Mouse (Mus musculus): ENCODE data around the gene Polr2m. TPM values are rescaled to one million over a fixed set of nuclear protein-coding genes. Genes with fewer than 3 reads are reported as not detected.

The Polr2m gene
- not detected in 2 replicates for polyA plus RNA-seq (2012; ENCODE audit: insufficient read depth, insufficient read length, low replicate concordance, missing spikeins)

DNA sequence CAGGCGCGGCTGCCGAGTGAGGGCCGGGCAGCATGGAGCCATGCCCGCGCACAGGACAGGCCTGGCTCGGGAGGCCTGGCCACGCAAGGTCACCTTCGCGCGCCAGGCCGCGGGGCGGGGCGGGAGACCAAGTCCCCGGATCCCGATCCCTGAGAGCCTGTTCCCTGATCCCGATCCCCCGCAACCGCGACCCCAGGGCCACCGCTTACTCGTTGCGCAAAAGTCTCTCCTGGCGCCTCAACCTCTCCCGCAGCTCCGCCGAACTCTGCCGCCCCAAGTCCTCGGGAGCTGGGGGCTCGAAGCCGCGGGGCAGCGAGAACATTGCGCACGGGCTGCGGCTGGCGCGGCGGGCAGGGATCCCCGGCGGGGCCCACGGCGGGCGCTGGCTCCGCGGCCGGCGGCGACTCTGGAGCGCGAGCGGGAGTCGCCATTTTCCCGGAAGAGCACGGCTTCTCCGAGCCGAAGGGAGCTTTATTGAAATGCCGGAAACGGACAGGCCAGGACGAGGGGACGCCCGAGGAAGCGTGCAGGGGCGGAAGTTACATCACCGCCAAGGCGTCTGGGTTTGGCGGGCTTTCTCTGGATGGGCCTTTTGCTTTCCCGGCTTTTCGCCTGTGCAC is at the start of gene Polr2m:
TSS of gene Polr2m (minus strand) at position 461 of the 620 bp plus-strand sequence.
- under 1% methylated on average over 70 of the region's 70 CpGs for WGBS
- Histone ChIP-seq H3K4me3 (ENCODE audit: insufficient read depth, low read depth, low read length) (peak within 1 kb of the TSS; percentile 96), H3K4me1 (ENCODE audit: control insufficient read depth, insufficient read depth, low read length) (peaks cover 3% of the 10 kb centered on the region; the same call in 1 of the 2 replicates), H3K27ac (ENCODE audit: insufficient read depth, low read depth, low read length) (peak within 1 kb of the TSS; percentile 87)
- TF ChIP-seq POLR2A (IDR thresholded peaks at IDR 0.05; ENCODE audit: insufficient read depth, low read depth, low read length) = peak; percentile 61
- no peak for TF ChIP-seq CTCF (IDR thresholded peaks at IDR 0.05; ENCODE audit: insufficient read depth, low read depth, low read length)

DNA sequence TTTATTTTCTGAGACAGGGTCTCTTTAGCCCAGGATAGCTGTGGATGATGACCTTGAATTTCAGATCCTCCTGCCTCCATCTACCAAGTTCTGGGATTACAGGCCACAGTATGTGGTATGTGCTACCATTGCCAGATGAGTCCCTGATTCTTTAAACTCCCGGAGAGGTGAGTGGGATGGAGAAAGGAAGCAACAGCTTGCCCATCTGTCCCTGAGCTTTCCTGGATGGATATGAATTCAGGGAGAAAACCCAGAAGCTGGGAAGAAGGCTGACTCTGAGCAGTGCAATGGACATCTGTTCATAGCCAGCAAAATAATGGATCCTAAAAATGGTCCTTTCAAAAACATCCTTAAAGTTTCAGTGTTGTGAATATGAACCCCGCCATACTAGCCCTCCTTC is 49.3 kb upstream of the Polr2m start:
- 79% methylated on average over 2 of the region's 2 CpGs for WGBS
- no peak overlapping the region for H3K27ac ChIP-seq (ENCODE audit: insufficient read depth, low read depth, low read length)
- TF ChIP-seq CTCF (IDR thresholded peaks at IDR 0.05; ENCODE audit: insufficient read depth, low read depth, low read length) (no peak), POLR2A (IDR thresholded peaks at IDR 0.05; ENCODE audit: insufficient read depth, low read depth, low read length) (no peak)
- H3K4me1 ChIP-seq (ENCODE audit: control insufficient read depth, insufficient read depth, low read length) = no peaks in the 10 kb centered on the region
- H3K4me3 ChIP-seq (ENCODE audit: insufficient read depth, low read depth, low read length) = no peak overlapping the region

DNA sequence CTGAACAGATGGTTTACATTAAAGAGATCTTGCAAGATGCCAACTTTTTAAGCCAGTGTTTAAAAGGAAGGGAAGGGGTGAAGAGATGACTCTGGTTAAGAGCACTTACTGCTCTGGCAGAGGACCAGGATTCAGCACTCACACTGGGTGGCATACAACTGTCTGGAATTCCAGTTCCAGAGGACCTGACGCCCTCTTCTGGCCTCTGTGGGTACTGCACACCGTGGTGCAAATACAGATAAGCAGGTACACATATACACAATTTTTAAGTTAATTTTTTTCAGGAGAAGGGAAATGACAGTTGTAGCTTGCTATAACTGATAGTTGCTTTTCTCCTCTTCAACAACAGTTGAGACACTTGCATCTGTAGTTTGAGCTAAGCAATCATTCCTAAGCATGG is 44.2 kb upstream of the Polr2m start:
- no peak overlapping the region for H3K27ac ChIP-seq (ENCODE audit: insufficient read depth, low read depth, low read length)
- WGBS = 63% methylated on average over 2 of the region's 2 CpGs
- no peak overlapping the region for H3K4me3 ChIP-seq (ENCODE audit: insufficient read depth, low read depth, low read length)
- no peaks in the 10 kb centered on the region for H3K4me1 ChIP-seq (ENCODE audit: control insufficient read depth, insufficient read depth, low read length)
- TF ChIP-seq CTCF (IDR thresholded peaks at IDR 0.05; ENCODE audit: insufficient read depth, low read depth, low read length) (no peak), POLR2A (IDR thresholded peaks at IDR 0.05; ENCODE audit: insufficient read depth, low read depth, low read length) (no peak)

DNA sequence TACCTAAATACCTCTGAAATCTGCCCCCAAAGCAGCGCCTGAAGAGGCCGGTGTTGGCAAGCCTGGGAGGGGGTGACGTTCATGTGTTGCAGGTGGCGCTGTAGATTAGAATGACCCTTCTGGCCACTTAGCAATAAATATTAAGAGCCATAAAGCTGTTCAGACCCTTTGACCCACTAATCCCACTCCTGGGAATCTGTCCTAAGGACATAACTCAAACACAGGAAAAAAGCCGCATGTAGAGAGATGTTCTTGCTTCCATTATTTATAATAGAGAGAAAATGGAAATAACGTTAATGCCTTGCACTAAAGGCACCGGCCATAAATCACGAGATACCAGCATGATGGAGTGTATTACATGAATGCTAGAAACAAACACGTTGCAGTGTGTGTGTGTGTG is 41.7 kb upstream of the Polr2m start:
- WGBS = 89% methylated on average over 9 of the region's 9 CpGs
- H3K4me3 ChIP-seq (ENCODE audit: insufficient read depth, low read depth, low read length) = no peak overlapping the region
- TF ChIP-seq CTCF (IDR thresholded peaks at IDR 0.05; ENCODE audit: insufficient read depth, low read depth, low read length) (no peak), POLR2A (IDR thresholded peaks at IDR 0.05; ENCODE audit: insufficient read depth, low read depth, low read length) (no peak)
- H3K27ac ChIP-seq (ENCODE audit: insufficient read depth, low read depth, low read length) = no peak overlapping the region
- H3K4me1 ChIP-seq (ENCODE audit: control insufficient read depth, insufficient read depth, low read length) = no peaks in the 10 kb centered on the region

DNA sequence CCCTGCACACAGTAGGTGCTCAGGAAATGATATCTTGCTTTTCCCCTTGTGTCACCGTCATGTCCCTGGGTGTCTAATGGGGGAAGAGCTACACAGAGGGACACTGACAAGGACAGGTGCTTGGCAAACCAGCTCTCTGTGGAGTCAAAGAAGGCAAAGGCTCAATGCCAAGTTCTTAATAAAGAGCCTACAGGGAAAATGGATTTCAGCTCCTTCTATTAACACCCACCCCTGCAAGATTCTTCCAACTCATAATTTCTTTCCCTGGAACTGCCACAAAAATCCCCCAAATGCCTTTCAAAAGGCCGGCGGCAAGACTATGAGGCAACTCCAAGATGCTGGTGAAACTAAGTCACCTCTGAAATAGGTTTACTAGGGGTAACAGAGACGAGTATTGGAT is 38.2 kb upstream of the Polr2m start:
- H3K4me3 ChIP-seq (ENCODE audit: insufficient read depth, low read depth, low read length) = no peak overlapping the region
- TF ChIP-seq POLR2A (IDR thresholded peaks at IDR 0.05; ENCODE audit: insufficient read depth, low read depth, low read length) (no peak), CTCF (IDR thresholded peaks at IDR 0.05; ENCODE audit: insufficient read depth, low read depth, low read length) (no peak)
- WGBS = 75% methylated on average over 4 of the region's 4 CpGs
- H3K27ac ChIP-seq (ENCODE audit: insufficient read depth, low read depth, low read length) = no peak overlapping the region
- no peaks in the 10 kb centered on the region for H3K4me1 ChIP-seq (ENCODE audit: control insufficient read depth, insufficient read depth, low read length)

GRCm38 (mm10) chr9:71519836-71520235 is 34.1 kb upstream of the Polr2m start:
- no peak overlapping the region for H3K4me3 ChIP-seq (ENCODE audit: insufficient read depth, low read depth, low read length)
- no peaks in the 10 kb centered on the region for H3K4me1 ChIP-seq (ENCODE audit: control insufficient read depth, insufficient read depth, low read length)
- H3K27ac ChIP-seq (ENCODE audit: insufficient read depth, low read depth, low read length) = no peak overlapping the region
- 73% methylated on average over 3 of the region's 3 CpGs for WGBS
- TF ChIP-seq POLR2A (IDR thresholded peaks at IDR 0.05; ENCODE audit: insufficient read depth, low read depth, low read length) = no peak
- no peak for TF ChIP-seq CTCF (IDR thresholded peaks at IDR 0.05; ENCODE audit: insufficient read depth, low read depth, low read length)

DNA sequence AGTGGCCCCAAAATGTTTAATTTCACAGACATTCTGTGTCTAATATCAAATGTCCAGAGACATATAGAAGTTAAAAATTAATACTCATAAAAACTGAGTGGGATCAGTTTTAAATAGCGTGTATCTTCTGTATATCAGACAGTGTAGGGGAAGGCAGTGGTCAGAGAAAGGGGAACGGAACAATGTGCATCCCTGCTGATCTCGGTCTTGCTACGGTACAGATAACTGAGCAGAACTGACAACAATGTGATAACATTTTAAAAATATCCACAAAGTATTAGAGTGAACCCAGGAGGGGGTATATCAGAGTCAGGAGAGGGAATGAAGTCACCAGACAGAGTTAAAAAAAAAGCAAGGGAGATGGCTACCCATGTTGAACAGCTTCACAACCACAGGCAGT is 31.8 kb upstream of the Polr2m start:
- Histone ChIP-seq H3K4me1 (ENCODE audit: control insufficient read depth, insufficient read depth, low read length) (no peaks in the 10 kb centered on the region), H3K27ac (ENCODE audit: insufficient read depth, low read depth, low read length) (no peak overlapping the region), H3K4me3 (ENCODE audit: insufficient read depth, low read depth, low read length) (no peak overlapping the region)
- no peak for TF ChIP-seq CTCF (IDR thresholded peaks at IDR 0.05; ENCODE audit: insufficient read depth, low read depth, low read length)
- no peak for TF ChIP-seq POLR2A (IDR thresholded peaks at IDR 0.05; ENCODE audit: insufficient read depth, low read depth, low read length)
- WGBS = 93% methylated on average over 4 of the region's 4 CpGs

DNA sequence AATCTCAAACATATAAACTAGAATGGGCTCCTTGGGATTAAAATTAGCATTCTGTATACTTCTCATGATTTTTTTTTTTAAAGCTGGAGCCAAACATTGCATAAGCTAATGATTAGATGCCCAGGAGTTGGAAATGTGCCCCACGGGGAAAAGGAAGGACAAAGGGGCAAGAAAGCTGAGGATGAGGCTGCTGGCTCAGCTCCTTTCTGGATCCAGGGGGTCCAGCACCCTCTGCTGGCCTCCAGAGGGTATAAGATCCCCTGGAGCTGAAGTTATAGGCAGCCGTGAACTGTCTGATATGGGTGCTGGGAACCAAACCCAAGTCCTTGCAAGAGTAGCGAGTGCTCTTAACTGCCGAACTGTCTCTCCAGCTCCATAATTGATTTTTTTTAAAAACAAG is 30.1 kb upstream of the Polr2m start:
- WGBS = 89% methylated on average over 4 of the region's 4 CpGs
- Histone ChIP-seq H3K4me1 (ENCODE audit: control insufficient read depth, insufficient read depth, low read length) (no peaks in the 10 kb centered on the region), H3K27ac (ENCODE audit: insufficient read depth, low read depth, low read length) (no peak overlapping the region), H3K4me3 (ENCODE audit: insufficient read depth, low read depth, low read length) (no peak overlapping the region)
- TF ChIP-seq POLR2A (IDR thresholded peaks at IDR 0.05; ENCODE audit: insufficient read depth, low read depth, low read length) (no peak), CTCF (IDR thresholded peaks at IDR 0.05; ENCODE audit: insufficient read depth, low read depth, low read length) (no peak)

DNA sequence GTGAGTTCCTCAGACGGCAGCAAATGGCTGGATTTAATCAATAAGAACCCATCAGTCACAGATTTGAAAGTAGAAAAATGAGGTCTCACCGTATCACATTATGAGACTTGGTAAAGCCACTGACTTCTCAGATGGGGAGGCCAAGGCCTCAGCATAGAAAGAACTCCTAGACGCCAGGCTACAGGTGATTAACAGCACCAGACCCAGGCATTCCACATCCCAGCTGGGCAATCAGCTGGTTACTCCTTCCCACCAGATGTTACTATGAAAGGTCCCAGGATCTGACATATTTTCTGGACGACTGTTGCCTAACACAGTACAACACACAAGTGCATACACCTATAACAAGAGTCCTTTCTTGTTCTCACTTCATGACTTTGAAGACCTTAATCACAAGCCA is 27.8 kb upstream of the Polr2m start:
- no peak overlapping the region for H3K27ac ChIP-seq (ENCODE audit: insufficient read depth, low read depth, low read length)
- TF ChIP-seq POLR2A (IDR thresholded peaks at IDR 0.05; ENCODE audit: insufficient read depth, low read depth, low read length) (no peak), CTCF (IDR thresholded peaks at IDR 0.05; ENCODE audit: insufficient read depth, low read depth, low read length) (no peak)
- H3K4me3 ChIP-seq (ENCODE audit: insufficient read depth, low read depth, low read length) = no peak overlapping the region
- WGBS = 90% methylated on average over 4 of the region's 4 CpGs
- no peaks in the 10 kb centered on the region for H3K4me1 ChIP-seq (ENCODE audit: control insufficient read depth, insufficient read depth, low read length)

Data from olfactory bulb, adult 2 months (tissue).